Mouse (Mus musculus) cortical plate, adult 2 months (tissue): Measurements from ENCODE around the gene Nrsn2.

ENCODE experiments used
- CTCF ChIP-seq: fragments of 200-500 bp; IDR thresholded peaks from 2 replicates; pipeline ENCODE4 v1.5.1; 2011; ENCODE audit warnings: mild to moderate bottlenecking, control low read depth, low read length; ENCODE audit not compliant: insufficient read depth; ENCODE audit errors: extremely low read depth
- POLR2A ChIP-seq: fragments of 200-500 bp; IDR thresholded peaks from 2 replicates; pipeline ENCODE4 v1.6.1; 2011; ENCODE audit warnings: mild to moderate bottlenecking, low read length, control low read depth; ENCODE audit not compliant: insufficient read depth; ENCODE audit errors: extremely low read depth

DNA sequence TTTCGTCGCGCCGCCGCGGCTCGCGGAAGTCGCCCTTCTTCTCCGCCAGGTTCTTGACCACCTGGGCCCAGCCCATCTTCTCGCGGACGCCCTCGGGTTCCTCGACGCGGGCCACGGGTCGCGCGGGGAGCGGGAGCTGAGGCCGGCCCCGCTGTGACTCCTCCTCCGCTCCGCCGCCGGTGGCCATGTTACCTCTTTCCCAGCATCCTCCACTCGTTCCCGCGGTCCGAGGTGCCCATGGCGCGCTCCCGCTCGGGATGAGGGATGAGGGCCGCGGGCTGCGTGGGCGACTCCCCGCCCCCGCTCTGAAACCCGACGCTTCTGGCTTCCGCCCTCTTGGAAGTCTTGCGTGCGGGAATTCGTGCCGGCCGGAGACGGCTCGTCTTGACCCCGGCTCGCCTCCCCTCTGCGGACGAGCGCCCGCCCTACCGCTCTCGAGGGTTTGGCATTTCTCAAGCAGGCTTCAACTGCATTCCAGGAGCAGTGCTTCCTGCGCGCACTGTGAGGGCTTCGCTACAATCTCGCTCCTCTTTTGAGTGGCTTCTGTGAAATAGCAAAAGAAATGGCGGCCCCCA lies 38.2 kb upstream of the Nrsn2 start, which contains the start of gene Zcchc3:
- no peak for TF ChIP-seq CTCF
- peak; percentile 62 for TF ChIP-seq POLR2A
